Mouse (Mus musculus) right cerebral cortex, postnatal 25 days (tissue): ENCODE data around the gene Blvrb.

Experiments
- DNase-seq: peaks from one replicate; pipeline ENCODE4 v3.0.0; 2022

Blvrb gene

GRCm38 (mm10) chr7:27447419-27448286 is at the start of gene Blvrb, which contains the start of gene Sptbn4:
Blvrb (plus strand) TSS chr7:27447978.
Sptbn4 (minus strand) TSS chr7:27447686.
- DNase-seq = peak; percentile 98

- DNase-seq = no peak
These were observed 47.2 kb upstream of the Blvrb start for GRCm38 (mm10) chr7:27400545-27400944.

- DNase-seq = peak; percentile 65
These were observed 45.1 kb upstream of the Blvrb start for GRCm38 (mm10) chr7:27402675-27403074.

GRCm38 (mm10) chr7:27404203-27404942 is 43.4 kb upstream of the Blvrb start:
- DNase-seq = no peak

- DNase-seq = no peak
These were observed 41.3 kb upstream of the Blvrb start for GRCm38 (mm10) chr7:27406481-27406880.

- no peak for DNase-seq
These were observed 40.0 kb upstream of the Blvrb start for GRCm38 (mm10) chr7:27407816-27408215.

GRCm38 (mm10) chr7:27408379-27409176 is 39.2 kb upstream of the Blvrb start:
- DNase-seq = peak; percentile 69

- DNase-seq = no peak
These were observed 30.6 kb upstream of the Blvrb start for GRCm38 (mm10) chr7:27417151-27417550.

GRCm38 (mm10) chr7:27419101-27419500 is 28.7 kb upstream of the Blvrb start:
- DNase-seq = no peak

- DNase-seq = no peak
These were observed 24.0 kb upstream of the Blvrb start for GRCm38 (mm10) chr7:27423556-27424326.

- DNase-seq = no peak
These were observed 20.4 kb upstream of the Blvrb start for GRCm38 (mm10) chr7:27427387-27427786.

GRCm38 (mm10) chr7:27428002-27428401 is 19.8 kb upstream of the Blvrb start:
- no peak for DNase-seq

- DNase-seq = no peak
These were observed 18.6 kb upstream of the Blvrb start for GRCm38 (mm10) chr7:27429135-27429534.

GRCm38 (mm10) chr7:27433349-27433748 is 14.4 kb upstream of the Blvrb start:
- no peak for DNase-seq

GRCm38 (mm10) chr7:27433794-27434193 is 14.0 kb upstream of the Blvrb start:
- no peak for DNase-seq

GRCm38 (mm10) chr7:27437544-27437943 is 10.2 kb upstream of the Blvrb start:
- no peak for DNase-seq

GRCm38 (mm10) chr7:27440014-27440413 is 7.8 kb upstream of the Blvrb start:
- no peak for DNase-seq

GRCm38 (mm10) chr7:27446051-27446450 is 1.7 kb upstream of the Blvrb start:
- peak; percentile 28 for DNase-seq

- DNase-seq = peak; percentile 75
These were observed 1.0 kb upstream of the Blvrb start for GRCm38 (mm10) chr7:27446521-27447418.

GRCm38 (mm10) chr7:27448421-27449206 is 836 bp downstream of the Blvrb start:
- DNase-seq = no peak
